Mouse (Mus musculus) forebrain, postnatal 0 days (tissue): ENCODE measurements at regions not wholly inside any gene's neighbourhood (a gene's known extent, or its start where the extent isn't known, plus 50 kb on each side); places are given as distances from the start of the nearest gene placed in this dataset.

Source experiments
- ATAC-seq: fragments of 200-750 bp; cut with Nextera tagmentation; 2 replicates; pipeline ENCODE4 v1.8.0; 2017; ENCODE audit warnings: mild to moderate bottlenecking, moderate library complexity
- DNase-seq: peaks from one replicate; pipeline ENCODE4 v3.0.0-alpha.2; 2015
- H3K27ac ChIP-seq: fragments of 300-500 bp; sonication (generic); 2 replicates; pipeline ENCODE4 v1.5.1; 2014; ENCODE audit warnings: low read depth, mild to moderate bottlenecking, antibody characterized with exemption, low read length, moderate library complexity, mixed read lengths
- H3K27me3 ChIP-seq: fragments of 300-500 bp; sonication (generic); 2 replicates; pipeline ENCODE4 v1.6.1; 2014; ENCODE audit warnings: mild to moderate bottlenecking, low read length, mixed read lengths; ENCODE audit not compliant: insufficient read depth
- H3K36me3 ChIP-seq: fragments of 300-500 bp; sonication (generic); 2 replicates; pipeline ENCODE4 v1.6.1; 2014; ENCODE audit warnings: mild to moderate bottlenecking, moderate library complexity; ENCODE audit not compliant: insufficient read depth
- H3K4me1 ChIP-seq: fragments of 300-500 bp; sonication (generic); 2 replicates; pipeline ENCODE4 v1.6.1; 2014; ENCODE audit warnings: antibody characterized with exemption; ENCODE audit not compliant: insufficient read depth
- H3K4me2 ChIP-seq: fragments of 300-500 bp; sonication (generic); 2 replicates; pipeline ENCODE4 v1.6.1; 2014; ENCODE audit warnings: low read depth, mild to moderate bottlenecking, moderate library complexity
- H3K4me3 ChIP-seq: fragments of 300-500 bp; sonication (generic); 2 replicates; pipeline ENCODE4 v1.5.1; 2014; ENCODE audit warnings: low read depth, low read length, mixed read lengths
- H3K9ac ChIP-seq: fragments of 300-500 bp; sonication (generic); 2 replicates; pipeline ENCODE4 v1.6.1; 2014; ENCODE audit warnings: mild to moderate bottlenecking
- H3K9me3 ChIP-seq: fragments of 300-500 bp; sonication (generic); 2 replicates; pipeline ENCODE4 v1.6.1; 2016; ENCODE audit warnings: low read length
- CTCF ChIP-seq: sonication (generic); IDR thresholded peaks from 2 replicates; pipeline ENCODE4 v1.5.1; 2016; ENCODE audit warnings: antibody characterized with exemption, control low read depth, low read depth
- WGBS: fragments of 180-500 bp; shearing (Covaris S2); extraction: QIAGEN DNeasy Blood & Tissue Kit; methylation state at CpG from one replicate; pipeline ENCODE4 v1.1.7; 2014; 5-methylcytosine and 5-hydroxymethylcytosine counted together

- DNase-seq (no peak), ATAC-seq (no peak)
- no peaks in the 10 kb centered on the region for H3K36me3 ChIP-seq
- H3K4me3 ChIP-seq: no peak overlapping the region
- WGBS: 85% methylated on average over 4 of the region's 4 CpGs
- no peak overlapping the region for H3K9ac ChIP-seq
- no peaks in the 10 kb centered on the region for H3K9me3 ChIP-seq
- no peak overlapping the region for H3K4me2 ChIP-seq
- H3K27me3 ChIP-seq: no peaks in the 10 kb centered on the region
- H3K27ac ChIP-seq: no peak overlapping the region
- TF ChIP-seq CTCF: no peak
- H3K4me1 ChIP-seq: peaks cover 3% of the 10 kb centered on the region; the same call in 1 of the 2 replicates
Observed at GRCm38 (mm10) chr7:136346531-136346930, 547.9 kb upstream of the Mgmt start.

- ATAC-seq (no peak), DNase-seq (no peak)
- no peak overlapping the region for H3K9ac ChIP-seq
- H3K4me3 ChIP-seq: no peak overlapping the region
- 36% methylated on average over 1 of the region's 1 CpGs for WGBS
- H3K4me1 ChIP-seq: no peaks in the 10 kb centered on the region
- TF ChIP-seq CTCF: no peak
- H3K27ac ChIP-seq: no peak overlapping the region
- H3K9me3 ChIP-seq: no peaks in the 10 kb centered on the region
- no peak overlapping the region for H3K4me2 ChIP-seq
- H3K36me3 ChIP-seq: no peaks in the 10 kb centered on the region
- H3K27me3 ChIP-seq: no peaks in the 10 kb centered on the region
Observed at GRCm38 (mm10) chr7:136348309-136348708, 546.1 kb upstream of the Mgmt start.

- no peaks in the 10 kb centered on the region for H3K4me1 ChIP-seq
- no peaks in the 10 kb centered on the region for H3K9me3 ChIP-seq
- no peak overlapping the region for H3K9ac ChIP-seq
- no peaks in the 10 kb centered on the region for H3K27me3 ChIP-seq
- DNase-seq (no peak), ATAC-seq (no peak)
- H3K4me2 ChIP-seq: no peak overlapping the region
- H3K27ac ChIP-seq: no peak overlapping the region
- H3K4me3 ChIP-seq: no peak overlapping the region
- no peaks in the 10 kb centered on the region for H3K36me3 ChIP-seq
- no peak for TF ChIP-seq CTCF
- 79% methylated on average over 14 of the region's 14 CpGs for WGBS
Observed at GRCm38 (mm10) chr7:136349651-136350050, 544.8 kb upstream of the Mgmt start.

GRCm38 (mm10) chr7:136357011-136357410 is 537.4 kb upstream of the Mgmt start:
- no peak for TF ChIP-seq CTCF
- H3K27me3 ChIP-seq: no peaks in the 10 kb centered on the region
- H3K9ac ChIP-seq: no peak overlapping the region
- no peak for ATAC-seq
- no peaks in the 10 kb centered on the region for H3K36me3 ChIP-seq
- H3K4me2 ChIP-seq: no peak overlapping the region
- no peak overlapping the region for H3K27ac ChIP-seq
- H3K4me3 ChIP-seq: no peak overlapping the region
- 22% methylated on average over 7 of the region's 7 CpGs for WGBS
- no peaks in the 10 kb centered on the region for H3K9me3 ChIP-seq
- DNase-seq: no peak
- H3K4me1 ChIP-seq: no peaks in the 10 kb centered on the region

- no peak for TF ChIP-seq CTCF
- Histone ChIP-seq H3K36me3 (no peaks in the 10 kb centered on the region), H3K27me3 (no peaks in the 10 kb centered on the region), H3K4me2 (no peak overlapping the region), H3K4me1 (no peaks in the 10 kb centered on the region), H3K4me3 (no peak overlapping the region), H3K9me3 (no peaks in the 10 kb centered on the region), H3K27ac (no peak overlapping the region), H3K9ac (no peak overlapping the region)
- no peak for ATAC-seq
- WGBS: 43% methylated on average over 7 of the region's 7 CpGs
- no peak for DNase-seq
Observed at GRCm38 (mm10) chr7:136365318-136366211, 528.8 kb upstream of the Mgmt start.

- TF ChIP-seq CTCF: peak; percentile 40
- DNase-seq (no peak), ATAC-seq (no peak)
- no peaks in the 10 kb centered on the region for H3K36me3 ChIP-seq
- H3K9me3 ChIP-seq: no peaks in the 10 kb centered on the region
- no peak overlapping the region for H3K4me3 ChIP-seq
- no peak overlapping the region for H3K9ac ChIP-seq
- WGBS: 86% methylated on average over 3 of the region's 3 CpGs
- H3K4me2 ChIP-seq: no peak overlapping the region
- no peaks in the 10 kb centered on the region for H3K27me3 ChIP-seq
- H3K4me1 ChIP-seq: 0 out of 2 replicates have a peak, but pooled peaks cover 3% of the 10 kb centered on the region
- H3K27ac ChIP-seq: no peak overlapping the region
Observed at GRCm38 (mm10) chr7:136377259-136377658, 517.2 kb upstream of the Mgmt start.

GRCm38 (mm10) chr7:136377742-136378141 is 516.7 kb upstream of the Mgmt start:
- ATAC-seq: no peak
- H3K27me3 ChIP-seq: no peaks in the 10 kb centered on the region
- WGBS: 73% methylated on average over 8 of the region's 8 CpGs
- no peak for TF ChIP-seq CTCF
- no peaks in the 10 kb centered on the region for H3K9me3 ChIP-seq
- H3K9ac ChIP-seq: no peak overlapping the region
- peak; percentile 16 for DNase-seq
- no peak overlapping the region for H3K27ac ChIP-seq
- 0 out of 2 replicates have a peak, but pooled peaks cover 3% of the 10 kb centered on the region for H3K4me1 ChIP-seq
- no peak overlapping the region for H3K4me3 ChIP-seq
- H3K4me2 ChIP-seq: no peak overlapping the region
- no peaks in the 10 kb centered on the region for H3K36me3 ChIP-seq
